Mouse (Mus musculus) heart, postnatal 0 days (tissue): ENCODE results near the gene Mettl26.

Experiments
- CTCF ChIP-seq: IDR thresholded peaks from 2 replicates; pipeline ENCODE4 v1.5.1; 2016; ENCODE audit warnings: antibody characterized with exemption, control low read depth, low read depth
- EP300 ChIP-seq: IDR thresholded peaks from 2 replicates; pipeline ENCODE4 v1.6.1; 2016; ENCODE audit warnings: antibody characterized with exemption, low read depth

- TF ChIP-seq CTCF (no peak), EP300 (no peak)
These were observed 47.2 kb upstream of the Mettl26 start for GRCm38 (mm10) chr17:25827546-25828222.
